Mouse (Mus musculus): ENCODE results near the gene Gabrp.
A peak's percentile ranks its signal among the peaks of the same experiment; 100 is the strongest.

Gene Gabrp

DNA sequence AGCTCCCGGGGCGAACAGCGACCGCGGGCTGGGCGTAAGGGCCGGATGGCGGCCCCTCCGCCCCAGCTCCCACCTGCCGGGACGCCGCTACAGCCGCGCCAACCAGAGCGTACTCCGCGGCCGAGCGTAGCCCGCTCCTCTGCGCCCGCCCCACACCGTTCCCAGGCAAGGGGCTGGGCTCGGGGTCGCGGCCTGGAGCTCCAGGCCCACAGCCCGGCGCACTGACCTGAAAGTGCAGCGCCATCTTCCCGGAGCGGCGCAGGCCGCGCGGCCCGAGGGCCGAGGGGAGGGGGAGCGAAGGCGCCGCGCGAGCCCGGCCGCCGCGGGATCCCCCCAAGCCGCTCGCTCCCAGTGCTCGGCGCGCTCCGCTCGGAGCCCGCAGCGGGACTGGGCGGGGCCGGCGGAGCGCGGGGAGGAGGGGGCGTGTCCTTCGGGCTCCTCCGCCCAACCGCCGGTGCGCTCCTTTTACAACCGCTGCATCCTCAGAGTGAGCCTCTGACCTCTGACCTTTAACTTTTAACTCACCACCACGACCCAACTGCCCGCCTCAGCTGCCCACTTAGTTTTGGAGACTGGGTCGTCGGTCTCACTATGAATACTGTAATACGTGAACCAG lies 65.3 kb downstream of the Gabrp start, which contains the start of gene Ranbp17:
Ranbp17 (minus strand) TSS at position 371 of the 616 bp plus-strand sequence.
- peak; percentile 7 for DNase-seq

DNA sequence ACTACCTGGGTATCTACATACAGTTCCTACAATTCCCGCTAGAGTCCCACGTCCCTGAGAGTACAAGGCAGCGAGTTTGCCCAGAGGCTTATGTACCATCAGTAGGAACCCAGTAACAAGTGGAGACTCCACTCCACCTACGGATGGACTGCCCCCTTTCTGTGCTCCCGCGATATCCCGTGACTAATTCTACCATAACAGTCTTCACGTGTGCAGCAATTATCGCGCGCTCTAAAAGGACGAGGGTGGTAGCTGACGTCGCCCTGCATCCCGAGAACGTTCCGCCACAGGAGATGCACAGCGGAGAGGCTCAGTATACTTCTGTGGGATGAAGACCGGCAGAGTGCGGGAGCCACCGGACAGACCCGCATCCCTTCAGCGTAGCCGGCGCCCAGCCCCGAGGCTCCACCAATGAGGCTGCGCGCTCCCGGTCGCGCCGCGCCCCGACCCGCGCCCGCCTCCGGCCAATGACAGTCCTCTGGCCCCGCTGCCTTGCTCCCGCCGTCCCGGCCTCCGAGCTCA lies 65.8 kb downstream of the Gabrp start:
- DNase-seq, result peak; percentile 12

DNA sequence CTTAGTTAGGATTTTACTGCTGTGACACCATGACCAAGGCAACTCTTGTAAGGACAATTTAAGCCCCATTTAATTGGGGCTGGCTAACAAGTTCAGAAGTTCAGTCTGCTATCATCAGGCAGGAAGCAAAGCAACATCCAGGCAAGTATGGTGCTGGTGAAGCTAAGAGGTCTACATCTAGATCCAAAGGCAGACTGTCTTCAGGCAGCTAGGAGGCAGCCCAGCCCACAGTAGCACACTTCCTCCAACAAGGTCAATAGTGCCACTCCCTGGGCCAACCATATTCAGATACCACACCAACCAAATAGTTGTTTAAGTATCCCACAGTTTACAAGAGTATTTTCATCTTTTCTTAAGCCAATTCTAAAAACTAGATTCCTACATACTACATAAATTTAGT lies 69.4 kb downstream of the Gabrp start:
- DNase-seq, result no peak

Data from kidney, adult 9 months (tissue).